Comparison of ENCODE assay signal across 31 mouse cellular contexts in genomic region chr11:44513026-44513422, GRCm38 (mm10). TPM values are rescaled to one million over a fixed set of nuclear protein-coding genes. Genes with fewer than 3 reads are reported as not detected.
DNase-seq lines count a peak whose midpoint lies in the region; ATAC-seq lines count a peak whose summit lies in the region.
"Had no signal": no experiment of that assay in that cellular context is flagged by ENCODE, and none has a peak within 500 bp of the region (broad histone marks: within the 10 kb centered on the region; RNA-seq: fewer than 3 reads in every experiment).

No protein-coding gene starts in this region.

- H3K27ac ChIP-seq in heart, embryonic 10.5 days, result peak overlapping the region; percentile 29; the same call in 1 of the 2 replicates
- H3K27ac ChIP-seq in heart, embryonic 12.5 days (ENCODE audit: poor library complexity, severe bottlenecking), result no peak overlapping the region
- H3K27ac ChIP-seq in liver, embryonic 13.5 days, result peak overlapping the region; percentile 98
- H3K27ac ChIP-seq in hindbrain, embryonic 10.5 days, result no peak overlapping the region
- H3K27ac ChIP-seq: embryonic facial prominence, embryonic 10.5 days; embryonic facial prominence, embryonic 15.5 days; forebrain, embryonic 10.5 days; forebrain, embryonic 15.5 days; layer of hippocampus, adult 2 months; midbrain, embryonic 12.5 days; neural tube, embryonic 13.5 days had no signal

- H3K4me2 ChIP-seq in heart, embryonic 12.5 days, result no peak overlapping the region
- peak overlapping the region; percentile 62 for H3K4me2 ChIP-seq in liver, embryonic 13.5 days
- H3K4me2 ChIP-seq: embryonic facial prominence, embryonic 15.5 days; forebrain, embryonic 15.5 days; heart, embryonic 13.5 days; lung, embryonic 14.5 days; midbrain, embryonic 12.5 days; neural tube, embryonic 13.5 days had no signal

- H3K27me3 ChIP-seq in heart, embryonic 10.5 days (ENCODE audit: insufficient read depth, poor library complexity, severe bottlenecking), result no peaks in the 10 kb centered on the region
- H3K27me3 ChIP-seq in heart, embryonic 12.5 days (replicated peaks), result no peaks in the 10 kb centered on the region
- H3K27me3 ChIP-seq in liver, embryonic 13.5 days, result no peaks in the 10 kb centered on the region
- no peaks in the 10 kb centered on the region for H3K27me3 ChIP-seq in hindbrain, embryonic 10.5 days (ENCODE audit: insufficient read depth, poor library complexity, severe bottlenecking)
- H3K27me3 ChIP-seq: CH12.LX; embryonic facial prominence, embryonic 15.5 days; forebrain, embryonic 15.5 days; heart, embryonic 13.5 days; midbrain, embryonic 12.5 days; neural tube, embryonic 13.5 days; Patski had no signal

- H3K4me1 ChIP-seq in heart, embryonic 10.5 days, result peaks cover 3% of the 10 kb centered on the region
- H3K4me1 ChIP-seq in heart, embryonic 12.5 days (replicated peaks), result peaks cover 14% of the 10 kb centered on the region; the same call in 1 of the 2 replicates
- peaks cover 96% of the 10 kb centered on the region for H3K4me1 ChIP-seq in liver, embryonic 13.5 days (replicated peaks)
- peaks cover 9% of the 10 kb centered on the region for H3K4me1 ChIP-seq in hindbrain, embryonic 10.5 days (replicated peaks)
- H3K4me1 ChIP-seq: midbrain, embryonic 12.5 days had no signal

- ATAC-seq in heart, embryonic 12.5 days (ENCODE audit: insufficient number of reproducible peaks, low FRiP score), result no peak
- peak; percentile 72 for ATAC-seq in liver, embryonic 13.5 days (ENCODE audit: low read depth)
- ATAC-seq in megakaryocyte progenitor cell, adult 5-6 weeks (replicated peaks; ENCODE audit: poor library complexity), result peak; percentile 10; the same call in 1 of the 2 replicates
- ATAC-seq: forebrain, embryonic 15.5 days; hindbrain, embryonic 16.5 days had no signal

- DNase-seq in heart, embryonic 10.5 days (ENCODE audit: low spot score), result no peak
- peak; percentile 67 for DNase-seq in c-Kit-positive CD71-positive TER-119-positive erythroid progenitor cells, embryonic 14.5 days (ENCODE audit: low spot score)
- peak; percentile 45 for DNase-seq in liver, embryonic 13.5 days
- no peak for DNase-seq in thymus, postnatal 25 days
- no peak for DNase-seq in retina, embryonic 14.5 days (ENCODE audit: low spot score)
- no peak for DNase-seq in hindbrain, embryonic 10.5 days (ENCODE audit: low spot score)
- DNase-seq: adrenal gland, postnatal 14 days; cerebellum, adult 11-12 months; cerebellum, postnatal 14 days; gastrocnemius, postnatal 25 days; heart, postnatal 10 days; kidney, adult 18-20 months; kidney, postnatal 36 days; lung, embryonic 14.5 days; right cerebral cortex, postnatal 14 days; spleen, adult 18-20 months; thymus, adult 2 months; thymus, postnatal 4 days had no signal

- H3K9me3 ChIP-seq in heart, embryonic 10.5 days, result no peaks in the 10 kb centered on the region
- no peaks in the 10 kb centered on the region for H3K9me3 ChIP-seq in heart, embryonic 12.5 days (replicated peaks)
- H3K9me3 ChIP-seq in liver, embryonic 13.5 days (replicated peaks), result no peaks in the 10 kb centered on the region
- no peaks in the 10 kb centered on the region for H3K9me3 ChIP-seq in hindbrain, embryonic 10.5 days
- H3K9me3 ChIP-seq: embryonic facial prominence, embryonic 10.5 days; embryonic facial prominence, embryonic 15.5 days; forebrain, embryonic 10.5 days; forebrain, embryonic 15.5 days; heart, embryonic 13.5 days; midbrain, embryonic 12.5 days; neural tube, embryonic 13.5 days had no signal

- no peak overlapping the region for H3K9ac ChIP-seq in heart, embryonic 12.5 days
- H3K9ac ChIP-seq in liver, embryonic 13.5 days, result peak overlapping the region; percentile 65
- H3K9ac ChIP-seq: embryonic facial prominence, embryonic 15.5 days; forebrain, embryonic 15.5 days; heart, embryonic 13.5 days; lung, embryonic 14.5 days; midbrain, embryonic 12.5 days; neural tube, embryonic 13.5 days had no signal

- H3K36me3 ChIP-seq in heart, embryonic 10.5 days, result no peaks in the 10 kb centered on the region
- H3K36me3 ChIP-seq in heart, embryonic 12.5 days, result no peaks in the 10 kb centered on the region
- H3K36me3 ChIP-seq in liver, embryonic 13.5 days, result no peaks in the 10 kb centered on the region
- no peaks in the 10 kb centered on the region for H3K36me3 ChIP-seq in hindbrain, embryonic 10.5 days
- H3K36me3 ChIP-seq: embryonic facial prominence, embryonic 10.5 days; embryonic facial prominence, embryonic 15.5 days; forebrain, embryonic 10.5 days; forebrain, embryonic 15.5 days; heart, embryonic 13.5 days; midbrain, embryonic 12.5 days; neural tube, embryonic 13.5 days had no signal

- 59% methylated on average over 2 of the region's 2 CpGs for WGBS in heart, embryonic 10.5 days
- 59% methylated on average over 2 of the region's 2 CpGs for WGBS in heart, embryonic 12.5 days
- WGBS in liver, embryonic 13.5 days (ENCODE audit: insufficient replicate concordance), result 14% methylated on average over 2 of the region's 2 CpGs
- WGBS in hindbrain, embryonic 10.5 days, result 72% methylated on average over 2 of the region's 2 CpGs

- H3K4me3 ChIP-seq in heart, embryonic 10.5 days, result no peak overlapping the region
- no peak overlapping the region for H3K4me3 ChIP-seq in heart, embryonic 12.5 days
- no peak overlapping the region for H3K4me3 ChIP-seq in liver, embryonic 13.5 days (replicated peaks)
- H3K4me3 ChIP-seq in hindbrain, embryonic 10.5 days, result no peak overlapping the region
- H3K4me3 ChIP-seq: embryonic facial prominence, embryonic 10.5 days; embryonic facial prominence, embryonic 15.5 days; forebrain, embryonic 10.5 days; forebrain, embryonic 15.5 days; heart, embryonic 13.5 days; layer of hippocampus, adult 2 months; midbrain, embryonic 12.5 days; neural tube, embryonic 13.5 days had no signal

RNA-seq across cellular contexts. Expression of gene Rnf145, which starts 5.7 kb away (rescaled TPM):
- polyA plus RNA-seq in heart, embryonic 10.5 days (2016; fragmentation: Nextera tagmentation; extraction: Ambion mirVana), result 59.8 and 82.1 TPM in 2 replicates
- 70.6 and 71.8 TPM in 2 replicates for polyA plus RNA-seq in heart, embryonic 12.5 days (2016; fragmentation: Nextera tagmentation; extraction: Ambion mirVana)
- 45.9 and 47.8 TPM in 2 replicates for polyA plus RNA-seq in liver, embryonic 13.5 days (2015; fragmentation: Nextera tagmentation; extraction: Ambion mirVana)
- 12.8 and 18.9 TPM in 2 replicates for total RNA-seq in megakaryocyte progenitor cell, adult 5-6 weeks (2015)
- total RNA-seq in megakaryocyte progenitor cell, adult 5-6 weeks (2017), result 20.7 and 24.9 TPM in 2 replicates
- 111 and 125 TPM in 2 replicates for polyA plus RNA-seq in hindbrain, embryonic 10.5 days (2016; fragmentation: Nextera tagmentation; extraction: Ambion mirVana)

RNA-seq across cellular contexts. Expression of gene Ublcp1, which starts 42.7 kb away (rescaled TPM):
- 56.8 and 67.8 TPM in 2 replicates for polyA plus RNA-seq in heart, embryonic 10.5 days (2016; fragmentation: Nextera tagmentation; extraction: Ambion mirVana)
- 42.1 and 48.4 TPM in 2 replicates for polyA plus RNA-seq in heart, embryonic 12.5 days (2016; fragmentation: Nextera tagmentation; extraction: Ambion mirVana)
- 43.9 and 47.6 TPM in 2 replicates for polyA plus RNA-seq in liver, embryonic 13.5 days (2015; fragmentation: Nextera tagmentation; extraction: Ambion mirVana)
- total RNA-seq in megakaryocyte progenitor cell, adult 5-6 weeks (2015), result 11.0 and 14.9 TPM in 2 replicates
- 11.6 and 13.8 TPM in 2 replicates for total RNA-seq in megakaryocyte progenitor cell, adult 5-6 weeks (2017)
- 58.5 and 72.0 TPM in 2 replicates for polyA plus RNA-seq in hindbrain, embryonic 10.5 days (2016; fragmentation: Nextera tagmentation; extraction: Ambion mirVana)

Comparison
In these comparisons a context has a peak if more than half of its experiments do, and no peak if none do; other contexts are left out.
1. H3K27ac ChIP-seq: peak in heart, embryonic 10.5 days (single experiment) and liver, embryonic 13.5 days (single experiment); none in heart, embryonic 12.5 days (single experiment) and hindbrain, embryonic 10.5 days (single experiment).
2. DNase-seq: peak in c-Kit-positive CD71-positive TER-119-positive erythroid progenitor cells, embryonic 14.5 days (single experiment) and liver, embryonic 13.5 days (single experiment); none in heart, embryonic 10.5 days (single experiment), thymus, postnatal 25 days (single experiment), retina, embryonic 14.5 days (single experiment) and hindbrain, embryonic 10.5 days (single experiment).